Mouse (Mus musculus): ENCODE measurements around the gene Slc25a25.

DNA sequence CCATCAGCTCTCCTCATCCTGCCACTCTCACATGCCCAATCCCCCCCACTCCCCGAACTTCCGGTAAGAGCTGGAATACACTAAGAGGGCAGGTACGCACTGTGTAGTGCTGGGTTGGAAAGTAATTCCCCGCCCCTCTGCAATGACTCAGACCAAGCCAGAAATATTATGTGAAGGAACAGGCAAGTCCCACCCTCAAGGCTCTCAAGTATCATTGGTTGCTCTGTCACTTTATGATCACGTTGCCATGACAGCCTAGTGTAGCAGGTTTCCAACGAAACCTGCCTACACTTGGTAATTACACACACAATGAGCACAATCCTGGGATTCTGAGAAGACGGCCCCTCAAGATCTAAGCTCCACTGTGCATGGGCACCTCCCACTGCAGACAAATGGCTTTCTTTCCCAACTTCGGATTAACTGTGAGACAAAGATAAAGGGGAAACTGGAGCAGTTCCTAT, 23.0 kb downstream of the Slc25a25 start:
- TF ChIP-seq CTCF (IDR thresholded peaks at IDR 0.05; ENCODE audit: borderline replicate concordance, control insufficient read depth, extremely low read depth, insufficient read depth, low read length, poor library complexity) (no peak), POLR2A (IDR thresholded peaks at IDR 0.05; ENCODE audit: control insufficient read depth, extremely low read depth, insufficient read depth, low read length, poor library complexity) (no peak)
